Mouse (Mus musculus) T-helper 1 cell (primary cell): ENCODE measurements around the gene Rab36.
"Not testable (repeated sequence)": the region's sequence is repeated elsewhere in the genome, so short reads cannot be mapped to it uniquely, and the experiment has no call there.

Experiments used
- in situ Hi-C: fragments of 300-600 bp; cut with MboI, MseI; formaldehyde crosslinking; loops from one replicate; pipeline ENCODE4 v1.15.1; 2025; ENCODE audit warnings: high pct_unique_total_duplicates

The Rab36 gene

DNA sequence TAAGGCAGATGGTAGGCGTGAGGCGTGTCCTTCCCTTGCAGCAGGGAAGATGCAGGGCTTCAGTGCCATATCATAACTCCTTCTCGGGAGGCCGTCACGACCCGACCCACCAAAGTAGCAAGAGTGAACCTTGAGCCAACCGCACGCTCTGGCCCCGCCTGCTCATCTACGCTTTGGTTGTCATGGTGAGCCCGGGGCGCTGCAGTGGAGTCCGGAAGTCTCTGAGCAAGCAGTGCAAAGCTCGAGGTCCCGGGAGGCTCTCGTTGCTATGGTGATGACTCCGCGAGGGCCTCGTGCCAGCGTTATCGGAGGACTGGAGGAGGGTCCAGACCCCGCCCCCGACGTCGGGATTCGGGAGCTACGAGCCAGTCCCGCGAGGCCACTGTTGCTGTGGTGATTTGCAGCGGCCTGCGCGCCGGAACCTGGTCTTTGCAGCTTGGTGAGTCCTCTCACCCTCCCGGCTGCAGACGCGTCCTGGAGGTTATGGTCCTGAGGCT lies at the start of gene Rab36:
Rab36 (plus strand) TSS at position 176 of the 497 bp plus-strand sequence.
- in situ Hi-C loops = no loop called here

DNA sequence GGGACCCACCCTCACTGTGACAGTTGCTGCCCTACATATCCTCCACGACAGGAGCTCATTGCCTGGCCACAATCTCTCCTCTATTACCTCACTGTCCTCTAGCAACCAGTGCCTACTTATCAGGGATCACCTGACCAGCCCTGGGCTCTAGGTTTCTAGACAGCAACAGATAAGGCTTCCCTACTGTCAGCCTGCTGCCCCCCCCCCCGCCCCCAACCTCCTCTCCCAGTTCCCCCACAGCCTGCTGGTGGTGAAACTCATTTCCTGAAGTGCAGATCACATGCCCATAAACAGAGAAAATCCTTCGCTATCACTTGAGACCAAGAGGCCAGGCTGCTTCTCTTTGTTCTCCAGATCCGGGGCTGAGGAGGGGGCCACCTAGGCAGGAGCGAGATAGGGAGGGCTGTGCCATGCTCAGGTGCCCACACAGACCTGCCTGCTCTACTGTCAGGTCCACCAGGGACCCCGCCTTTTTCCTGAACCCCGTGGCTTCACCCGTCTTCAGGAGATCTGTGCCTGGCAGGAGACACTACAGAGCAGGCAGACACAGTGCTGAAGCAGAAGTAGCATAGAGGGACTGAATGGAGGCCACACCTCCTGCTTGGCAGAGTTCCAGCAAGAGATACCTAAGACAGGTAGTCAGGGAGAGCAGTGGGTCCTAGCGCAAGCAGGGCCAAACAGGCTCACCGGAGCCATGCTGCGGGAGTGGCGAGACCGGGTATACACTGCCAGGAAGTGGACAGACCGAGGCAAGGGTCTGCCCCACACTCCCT lies 49.0 kb upstream of the Rab36 start:
- in situ Hi-C loops = no loop called here

- in situ Hi-C loops = no loop called here
Observed at GRCm38 (mm10) chr10:74989814-74990213, 47.0 kb upstream of the Rab36 start.

- in situ Hi-C loops = no loop called here
Observed at GRCm38 (mm10) chr10:74990584-74991322, 46.1 kb upstream of the Rab36 start.

DNA sequence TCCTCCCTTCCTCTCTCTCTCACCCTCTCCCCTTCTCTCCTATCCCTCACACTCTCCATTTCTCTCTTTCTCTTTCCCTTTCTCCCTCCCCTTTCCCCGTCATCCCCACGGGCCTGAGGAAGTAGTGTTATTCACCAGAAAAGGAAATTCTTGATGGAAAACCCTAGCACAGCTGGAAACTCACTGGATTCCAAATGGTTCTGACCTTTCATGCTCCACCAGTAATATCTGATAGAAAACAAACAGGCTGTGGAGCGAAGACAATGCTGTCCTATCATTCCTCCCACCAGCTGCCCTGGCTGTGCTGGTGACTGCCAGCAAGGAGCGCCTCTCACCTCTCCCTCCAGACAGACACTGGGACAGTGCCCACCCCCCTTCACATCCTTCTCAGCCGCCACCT lies 42.0 kb upstream of the Rab36 start:
- in situ Hi-C loops = no loop called here

- in situ Hi-C loops = no loop called here
Observed at GRCm38 (mm10) chr10:74995377-74995776, 41.5 kb upstream of the Rab36 start.

DNA sequence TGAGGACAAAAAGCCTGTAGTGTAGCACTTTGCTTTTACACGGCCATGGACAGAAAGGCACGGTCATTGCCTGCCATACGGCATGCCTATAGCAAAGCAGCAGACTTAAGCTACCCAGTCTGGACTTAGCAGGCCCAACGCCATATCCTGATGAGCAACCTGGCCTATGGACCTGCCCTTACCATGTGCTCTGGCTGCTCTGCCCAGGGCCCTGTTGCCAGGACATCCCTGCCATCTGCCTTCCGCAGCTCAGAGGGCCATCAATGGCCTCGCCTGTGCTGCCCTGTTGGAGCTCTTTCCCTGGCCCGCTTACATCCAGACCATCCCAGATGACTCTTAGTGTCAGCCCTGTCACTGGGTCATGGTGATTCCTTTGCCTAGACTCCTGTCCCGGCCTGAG lies 35.5 kb upstream of the Rab36 start:
- in situ Hi-C loops = no loop called here

GRCm38 (mm10) chr10:75004067-75004466 lies 32.8 kb upstream of the Rab36 start:
- in situ Hi-C loops = no loop called here

DNA sequence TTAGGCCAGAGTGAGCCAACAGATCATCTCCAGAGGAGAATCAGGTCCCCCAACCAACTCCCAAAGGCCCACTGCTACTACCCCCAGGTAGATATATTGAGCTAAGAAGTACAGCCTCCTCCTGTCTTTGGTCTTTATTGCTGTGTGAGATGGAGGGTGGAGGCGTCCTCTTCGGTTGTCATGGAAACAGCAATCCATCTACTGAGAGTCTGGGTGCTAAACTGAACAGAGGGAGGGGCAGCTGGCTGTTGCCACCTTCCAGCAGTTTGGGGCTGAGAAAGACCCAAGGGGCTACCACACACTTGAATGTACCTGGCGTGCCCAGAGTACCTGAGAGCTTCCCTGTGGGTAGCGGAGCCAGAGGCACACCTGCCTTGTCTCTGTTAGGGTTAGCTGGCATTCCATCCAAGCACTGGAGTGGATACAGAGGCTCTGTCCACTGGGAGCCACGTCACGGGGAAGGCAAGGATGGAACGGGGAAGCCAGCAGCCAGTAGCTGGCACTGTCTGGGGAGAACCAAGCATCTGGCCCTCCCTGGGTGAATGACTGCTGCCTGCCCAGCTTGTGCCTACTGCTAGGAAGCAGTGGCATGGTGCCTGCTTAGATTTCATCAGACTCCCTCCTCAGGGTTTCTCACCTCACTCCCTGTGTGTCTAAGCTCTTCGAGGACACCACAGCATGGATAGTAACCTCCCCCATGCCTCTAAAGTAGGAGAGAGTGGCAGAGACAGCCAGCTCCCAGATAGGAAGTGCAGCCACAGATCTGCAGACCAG lies 29.8 kb upstream of the Rab36 start:
- in situ Hi-C loops = no loop called here

GRCm38 (mm10) chr10:75010704-75011103 lies 26.2 kb upstream of the Rab36 start:
- in situ Hi-C loops = no loop called here

GRCm38 (mm10) chr10:75015465-75015864 lies 21.4 kb upstream of the Rab36 start:
- in situ Hi-C loops = no loop called here

DNA sequence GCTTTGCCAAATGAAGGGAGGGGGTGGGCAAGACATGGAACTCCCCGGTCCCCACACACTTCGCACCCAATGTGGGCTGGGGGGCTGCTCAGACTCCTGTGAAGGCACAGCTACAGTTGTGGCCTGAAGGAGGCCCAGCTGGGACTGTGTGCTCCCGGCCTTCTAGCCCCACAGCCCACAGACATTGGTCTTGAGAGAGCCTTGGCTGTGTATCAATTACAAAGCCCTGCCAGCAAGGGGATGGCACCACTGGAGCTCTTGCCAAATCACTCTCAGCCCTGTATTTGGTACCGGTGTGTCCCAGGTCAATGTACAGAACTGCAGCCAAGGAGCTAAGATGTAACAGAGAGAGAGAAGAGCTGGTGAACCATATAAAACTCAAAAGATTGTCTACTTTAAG lies 20.4 kb upstream of the Rab36 start:
- in situ Hi-C loops = no loop called here

- in situ Hi-C loops = loop anchor here (5.0 kb wide), 1 partner anchor 78 kb away; no protein-coding TSS in a partner anchor
Observed at GRCm38 (mm10) chr10:75020271-75020670, 16.6 kb upstream of the Rab36 start.

- in situ Hi-C loops = loop anchor here (5.0 kb wide), 1 partner anchor 79 kb away; no protein-coding TSS in a partner anchor
Observed at GRCm38 (mm10) chr10:75021138-75021537, 15.7 kb upstream of the Rab36 start.

DNA sequence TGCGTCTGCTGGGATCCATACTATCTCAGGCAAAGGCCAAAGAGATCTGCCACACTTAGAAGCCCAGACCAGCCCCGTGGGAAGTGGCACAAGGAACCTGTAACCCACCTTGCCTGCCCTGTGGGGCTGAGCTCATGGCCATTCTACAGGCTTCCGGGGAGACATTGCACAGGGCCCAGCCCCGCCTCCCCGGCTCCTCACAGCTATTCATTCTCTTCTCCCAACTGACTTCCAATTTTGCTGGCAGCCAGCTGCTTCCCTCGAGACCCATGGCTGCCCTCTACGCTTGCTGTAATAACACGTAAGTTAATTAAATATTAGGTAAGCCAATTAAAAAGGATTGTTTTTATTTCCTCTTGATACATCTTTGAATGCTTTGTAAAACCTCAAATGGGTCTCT lies 10.4 kb upstream of the Rab36 start:
- in situ Hi-C loops = no loop called here

DNA sequence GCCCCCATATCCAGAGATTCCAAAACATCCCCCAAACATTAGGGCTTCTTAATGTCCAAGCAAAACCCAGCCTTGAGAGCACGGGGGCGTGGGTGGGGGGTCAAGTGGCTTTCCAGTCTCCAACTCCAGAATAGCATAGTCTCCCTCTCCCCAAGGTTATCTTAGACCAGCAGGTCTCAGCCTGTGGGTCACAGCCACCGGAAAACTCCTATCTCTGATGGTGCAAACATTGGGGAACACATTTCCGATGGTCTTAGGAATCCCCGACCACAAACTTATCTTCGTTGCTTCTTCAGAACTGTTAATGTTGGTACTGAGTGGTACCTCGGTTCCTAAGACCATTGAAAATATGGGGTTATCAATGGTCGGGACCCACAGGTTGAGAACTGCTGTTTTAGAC lies 8.1 kb upstream of the Rab36 start:
- in situ Hi-C loops = no loop called here

DNA sequence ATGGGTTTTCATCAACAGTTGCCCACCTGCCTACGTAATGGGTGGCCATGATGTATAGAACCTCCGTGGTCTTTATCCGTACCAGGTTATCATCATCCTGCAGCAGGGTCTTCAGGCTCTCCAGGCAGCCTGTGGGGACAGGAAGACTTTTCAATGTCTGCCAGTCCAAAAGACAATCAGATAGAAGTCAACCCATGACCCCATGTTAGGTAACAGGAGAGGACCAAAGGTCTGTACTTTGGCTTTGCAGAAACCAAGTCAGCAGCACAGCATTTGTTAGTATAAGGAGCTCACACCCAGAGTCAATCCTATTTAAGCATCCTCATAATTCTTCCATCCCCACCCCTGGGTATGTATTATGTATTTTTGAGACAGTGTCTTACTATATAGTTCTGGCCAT lies 7.2 kb upstream of the Rab36 start:
- in situ Hi-C loops = no loop called here

- in situ Hi-C loops = no loop called here
Observed at GRCm38 (mm10) chr10:75030234-75030633, 6.6 kb upstream of the Rab36 start.

- in situ Hi-C loops = no loop called here
Observed at GRCm38 (mm10) chr10:75031345-75032114, 5.3 kb upstream of the Rab36 start.

DNA sequence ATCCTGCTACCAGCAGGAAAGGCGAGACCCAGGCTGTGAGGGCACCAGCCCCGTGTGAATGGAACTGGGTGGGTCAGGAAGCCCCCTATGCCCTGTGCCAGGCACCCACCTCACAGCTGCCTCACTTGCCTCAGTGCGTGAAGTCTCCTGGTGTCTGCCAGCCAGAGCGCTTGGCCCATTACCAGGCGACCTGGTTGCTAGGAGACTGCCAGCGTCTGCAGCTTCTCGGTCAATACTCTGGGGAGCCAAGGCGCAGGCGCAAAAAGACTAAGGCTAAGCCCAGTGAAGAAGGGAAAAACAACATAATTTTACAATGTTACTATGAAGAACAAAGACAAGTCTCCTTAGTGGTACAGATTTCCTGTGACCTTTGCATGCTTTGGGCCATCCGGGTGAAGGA lies 4.5 kb upstream of the Rab36 start, which contains the start of gene Rsph14:
Rsph14 (minus strand) TSS at position 192 of the 400 bp plus-strand sequence.
- in situ Hi-C loops = no loop called here

DNA sequence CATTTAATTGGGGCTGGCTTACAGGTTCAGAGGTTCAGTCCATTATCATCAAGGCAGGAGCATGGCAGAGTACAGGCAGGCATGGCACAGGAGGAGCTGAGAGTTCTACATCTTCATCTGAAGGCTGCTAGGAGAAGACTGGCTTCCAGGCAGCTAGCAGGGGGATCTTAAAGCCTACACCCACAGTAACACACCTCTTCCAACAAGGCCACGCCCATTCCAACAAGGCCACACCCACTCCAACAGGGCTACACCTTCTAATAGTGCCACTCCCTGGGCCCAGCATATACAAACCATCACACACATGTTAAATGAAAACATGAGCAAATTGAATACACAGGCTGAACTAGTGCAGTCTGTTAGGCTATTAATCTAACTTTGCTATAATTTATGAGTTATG lies 5.2 kb downstream of the Rab36 start:
- in situ Hi-C loops = not testable (repeated sequence)
